Mouse (Mus musculus) brain, embryonic 14.5 days (tissue): Measurements from ENCODE around the gene Tbx21. TPM values are rescaled to one million over a fixed set of nuclear protein-coding genes. Genes with fewer than 3 reads are reported as not detected.

Experiments used
- DNase-seq: peaks from one replicate; pipeline ENCODE4 v3.0.0-alpha.2; 2011; ENCODE audit warnings: low read depth
- CTCF ChIP-seq: fragments of 200-500 bp; IDR thresholded peaks from 2 replicates; pipeline ENCODE4 v1.5.1; 2012; ENCODE audit warnings: inconsistent platforms, mild to moderate bottlenecking, moderate library complexity, borderline replicate concordance; ENCODE audit not compliant: insufficient read depth, insufficient read length; ENCODE audit errors: extremely low read depth
- POLR2A ChIP-seq: fragments of 200-500 bp; IDR thresholded peaks from 2 replicates; pipeline ENCODE4 v1.6.1; 2012; ENCODE audit warnings: mild to moderate bottlenecking, inconsistent platforms, borderline replicate concordance; ENCODE audit not compliant: poor library complexity, insufficient read depth, insufficient read length, severe bottlenecking; ENCODE audit errors: extremely low read depth
- polyA plus RNA-seq: library from polyadenylated mRNA; depleted of rRNA; stranded (reverse); fragments of >200 nt; gene quantifications from 2 replicates; pipeline ENCODE4 v1.2.3, GENCODE M21; 2012

Gene Tbx21
- polyA plus RNA-seq, 1 experiment, result 0.12 TPM

- TF ChIP-seq POLR2A (no peak), CTCF (no peak)
- DNase-seq, result no peak
Measured at GRCm38 (mm10) chr11:97130318-97130717, 15.2 kb upstream of the Tbx21 start.

DNA sequence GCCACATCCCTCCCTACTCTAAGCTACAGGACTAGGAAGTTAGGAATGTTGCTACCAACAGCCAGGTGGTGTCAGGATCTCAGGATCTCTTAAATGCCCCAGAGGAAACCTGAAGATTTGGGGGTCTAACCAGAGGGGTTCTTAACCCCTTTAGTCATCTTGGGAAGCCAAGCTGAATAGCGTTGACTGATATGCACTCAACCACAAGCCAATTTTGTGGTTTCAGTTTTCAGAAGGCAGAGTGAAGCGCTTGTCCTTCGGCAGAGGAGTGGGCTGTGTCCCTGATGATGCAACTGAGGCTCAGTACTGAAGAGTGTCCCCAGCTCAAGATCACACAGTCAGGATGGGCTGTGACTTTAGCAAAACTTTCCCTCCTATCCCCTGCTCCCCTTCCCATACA is 13.8 kb upstream of the Tbx21 start:
- TF ChIP-seq POLR2A (no peak), CTCF (no peak)
- DNase-seq, result no peak

GRCm38 (mm10) chr11:97127470-97128223 is 12.5 kb upstream of the Tbx21 start:
- TF ChIP-seq POLR2A, result no peak
- no peak for TF ChIP-seq CTCF
- no peak for DNase-seq

DNA sequence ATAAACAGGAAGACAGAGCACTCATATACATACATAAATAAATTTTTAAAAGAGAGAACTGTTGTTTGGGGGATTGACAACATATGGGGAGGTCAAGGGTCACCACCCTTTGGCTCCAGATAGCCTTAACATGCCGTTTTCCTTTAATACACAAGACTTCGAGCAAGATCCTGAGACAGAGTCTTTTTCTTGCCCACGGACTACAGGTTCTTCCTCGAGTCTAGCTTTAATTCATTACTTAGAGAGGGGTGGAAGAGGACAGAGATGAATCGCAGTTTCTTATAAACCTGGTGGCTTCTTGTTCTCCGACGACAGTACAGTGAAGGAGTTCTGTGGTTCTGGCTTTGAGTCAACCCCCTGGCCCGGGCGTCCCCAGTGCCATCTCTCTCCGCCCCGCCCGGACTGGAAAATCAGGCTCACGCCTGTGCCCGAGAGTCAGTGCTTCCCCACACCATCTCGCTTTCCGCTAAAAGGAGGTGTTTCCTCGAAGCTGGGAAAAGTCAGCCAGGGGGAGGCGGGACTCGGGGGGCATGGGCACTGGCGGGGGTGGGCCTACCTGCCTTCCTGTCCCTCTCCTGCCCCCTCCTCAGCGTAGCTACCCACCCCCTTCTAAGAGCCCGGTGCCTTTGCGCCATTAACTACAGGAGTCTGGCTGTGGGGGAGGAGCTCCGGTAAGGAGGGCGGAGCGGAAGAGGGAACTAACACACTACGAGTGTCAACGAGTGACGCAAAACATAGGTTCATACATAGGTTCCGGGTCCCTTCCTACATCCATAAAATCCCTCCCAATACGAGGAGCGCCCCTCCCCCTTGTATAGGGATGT is 11.7 kb upstream of the Tbx21 start:
- no peak for TF ChIP-seq POLR2A
- no peak for TF ChIP-seq CTCF
- DNase-seq, result peak; percentile 60

DNA sequence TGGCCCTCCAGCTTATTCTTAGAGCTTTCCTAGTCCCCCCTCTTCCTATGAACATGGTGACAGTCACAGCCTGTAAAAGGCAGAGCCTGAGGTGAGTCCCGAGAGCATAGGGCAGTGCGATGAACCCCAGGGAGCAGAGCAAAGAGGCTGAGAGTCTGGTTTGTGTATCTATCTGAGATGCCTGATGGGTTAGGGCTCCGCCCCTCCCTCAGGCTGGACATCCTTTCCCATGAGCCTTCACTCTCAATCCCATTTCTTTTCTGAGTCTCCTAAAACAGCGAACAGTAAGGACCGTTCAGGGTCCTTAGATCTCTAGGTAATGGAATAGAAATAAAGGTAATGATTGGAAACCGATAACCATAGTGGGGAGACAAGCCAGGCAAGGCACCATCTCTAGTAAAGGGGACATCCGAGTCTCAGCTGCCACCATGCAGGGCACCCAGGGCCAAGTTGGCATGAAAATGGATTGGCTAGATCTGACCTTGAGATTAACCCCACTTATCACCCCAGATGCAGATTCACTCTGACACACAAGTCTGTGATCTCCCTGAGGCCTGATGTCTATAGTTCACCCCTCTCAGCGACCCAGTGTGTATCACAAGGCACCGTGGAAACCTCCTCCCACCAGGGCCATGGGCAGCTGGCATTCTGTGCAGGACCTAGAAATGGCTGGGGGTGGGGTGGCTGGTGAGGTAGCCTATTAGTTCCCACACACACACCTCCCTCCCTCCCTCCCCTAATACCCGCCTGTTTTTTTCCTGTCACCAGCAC is 9.3 kb upstream of the Tbx21 start:
- no peak for DNase-seq
- TF ChIP-seq CTCF (no peak), POLR2A (no peak)

DNA sequence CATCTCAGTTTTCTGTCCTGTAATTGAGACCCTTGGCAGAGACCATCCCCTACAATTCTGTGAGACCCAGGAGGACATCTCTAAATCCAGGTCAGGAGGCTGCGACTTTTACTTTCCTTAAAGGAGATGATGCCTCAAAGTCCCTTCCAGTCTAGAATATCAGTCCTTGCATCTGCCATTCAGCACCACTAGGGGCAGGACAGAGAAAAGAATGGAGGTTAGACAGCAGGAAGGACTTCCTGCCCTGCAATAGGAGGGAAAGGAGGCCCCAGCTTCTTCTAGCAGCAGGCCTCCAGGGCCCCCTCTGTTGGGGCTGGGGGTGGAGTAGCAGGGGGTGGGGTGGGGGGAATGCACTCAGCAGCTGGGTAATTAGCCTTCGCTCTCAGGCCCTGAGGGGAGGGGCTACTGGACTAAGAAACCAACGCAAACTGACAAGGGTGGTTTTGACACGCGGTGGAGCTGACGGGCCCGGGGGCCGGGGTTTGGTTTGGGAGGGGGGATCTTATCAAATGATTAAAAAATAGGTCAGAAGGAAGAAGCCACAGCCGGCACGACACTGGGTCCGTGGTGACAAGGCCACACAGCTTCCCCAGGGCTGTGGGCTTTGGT is 8.3 kb upstream of the Tbx21 start:
- TF ChIP-seq POLR2A, result no peak
- peak; percentile 47; the same call in 1 of the 2 replicates for TF ChIP-seq CTCF
- DNase-seq, result no peak

DNA sequence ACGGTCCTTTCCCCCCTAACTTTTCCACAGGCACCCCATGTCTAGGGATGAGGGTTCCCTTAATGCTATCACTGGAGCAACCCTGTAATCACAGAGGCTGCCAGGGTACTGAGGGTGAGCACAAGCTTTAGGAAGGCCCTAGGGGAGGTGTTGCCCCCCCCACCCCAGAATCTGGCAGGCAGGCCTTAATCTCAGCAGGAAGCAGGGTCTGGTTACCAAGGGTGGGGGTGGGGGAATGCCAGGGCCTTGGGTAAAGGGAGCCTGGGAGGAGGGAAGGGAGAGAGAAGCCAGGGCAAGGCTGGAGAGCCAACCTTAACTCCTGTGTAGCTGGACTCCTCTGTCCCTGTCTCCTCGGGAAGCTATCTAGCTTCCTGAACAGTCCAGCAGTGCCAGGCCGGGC is 5.5 kb upstream of the Tbx21 start:
- no peak for TF ChIP-seq CTCF
- TF ChIP-seq POLR2A, result no peak
- DNase-seq, result no peak

- no peak for DNase-seq
- TF ChIP-seq POLR2A (no peak), CTCF (no peak)
Measured at GRCm38 (mm10) chr11:97120221-97120620, 5.1 kb upstream of the Tbx21 start.

DNA sequence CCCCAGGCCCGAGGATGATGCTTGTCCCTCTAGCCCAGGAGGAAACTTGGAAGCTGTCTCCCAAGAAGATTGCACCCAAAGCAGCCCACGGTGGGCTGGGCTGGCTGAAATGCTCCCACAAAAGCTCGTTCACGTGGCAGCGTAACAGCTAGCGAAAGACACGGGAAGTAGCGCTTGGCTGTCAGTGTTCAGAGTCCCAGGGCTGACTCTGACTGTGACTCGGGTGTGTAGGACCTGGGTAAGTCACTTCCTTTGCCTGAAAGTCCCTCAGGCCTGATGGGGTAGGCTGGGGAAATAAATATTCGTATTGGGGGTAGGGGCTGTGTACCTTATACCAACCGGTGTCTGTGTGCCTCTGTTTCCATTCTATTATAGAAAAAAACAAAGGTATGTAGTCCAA is 666 bp upstream of the Tbx21 start:
- DNase-seq, result no peak
- TF ChIP-seq CTCF, result no peak
- no peak for TF ChIP-seq POLR2A

GRCm38 (mm10) chr11:97112519-97113125 is 2.5 kb downstream of the Tbx21 start:
- TF ChIP-seq CTCF (no peak), POLR2A (no peak)
- DNase-seq, result no peak

- TF ChIP-seq POLR2A (no peak), CTCF (no peak)
- no peak for DNase-seq
Measured at GRCm38 (mm10) chr11:97108976-97109375, 6.2 kb downstream of the Tbx21 start.

DNA sequence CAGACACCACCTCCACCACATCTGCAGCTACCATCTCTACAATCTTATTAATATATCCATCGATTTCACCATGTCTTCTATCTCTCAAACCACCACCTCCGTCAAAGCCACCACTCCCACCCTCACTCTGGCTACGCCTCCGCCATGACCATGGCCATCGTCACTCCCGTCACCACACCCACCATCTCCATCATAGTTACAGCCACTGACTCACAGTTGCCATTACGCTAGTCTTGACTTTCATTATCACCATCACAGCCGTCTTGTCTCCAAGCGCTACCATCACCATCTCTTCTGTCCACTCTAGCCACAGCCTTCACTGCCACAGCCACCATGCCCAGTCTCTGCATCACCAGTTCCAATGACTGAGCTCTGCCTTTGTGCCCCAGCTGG is 11.0 kb downstream of the Tbx21 start:
- TF ChIP-seq POLR2A (no peak), CTCF (no peak)
- DNase-seq, result no peak
